Mouse (Mus musculus) limb, embryonic 15.5 days (tissue): ENCODE measurements around the gene Aebp2. TPM values are rescaled to one million over a fixed set of nuclear protein-coding genes. Genes with fewer than 3 reads are reported as not detected.
A peak's percentile ranks its signal among the peaks of the same experiment; 100 is the strongest.

ENCODE experiments used
- ATAC-seq: fragments of 200-750 bp; cut with Nextera tagmentation; 2 replicates; pipeline ENCODE4 v1.8.0; 2017; ENCODE audit warnings: low read depth, moderate TSS enrichment; ENCODE audit not compliant: insufficient number of reproducible peaks, low FRiP score, low TSS enrichment
- H3K27ac ChIP-seq: fragments of 300-500 bp; sonication (generic); 2 replicates; pipeline ENCODE4 v1.5.1; 2015; ENCODE audit warnings: moderate library complexity, mild to moderate bottlenecking, inconsistent platforms
- H3K27me3 ChIP-seq: fragments of 300-500 bp; sonication (generic); 2 replicates; pipeline ENCODE4 v1.6.1; 2015; ENCODE audit warnings: inconsistent platforms
- H3K36me3 ChIP-seq: fragments of 300-500 bp; sonication (generic); 2 replicates; pipeline ENCODE4 v1.6.1; 2015; ENCODE audit warnings: inconsistent platforms
- H3K4me1 ChIP-seq: fragments of 300-500 bp; sonication (generic); 2 replicates; pipeline ENCODE4 v1.6.1; 2015; ENCODE audit warnings: inconsistent platforms
- H3K4me2 ChIP-seq: fragments of 300-500 bp; sonication (generic); 2 replicates; pipeline ENCODE4 v1.6.1; 2015; ENCODE audit warnings: mild to moderate bottlenecking, inconsistent platforms
- H3K4me3 ChIP-seq: fragments of 300-500 bp; sonication (generic); 2 replicates; pipeline ENCODE4 v1.5.1; 2015; ENCODE audit warnings: mild to moderate bottlenecking, inconsistent platforms
- H3K9ac ChIP-seq: fragments of 300-500 bp; sonication (generic); 2 replicates; pipeline ENCODE4 v1.6.1; 2015; ENCODE audit warnings: inconsistent platforms
- H3K9me3 ChIP-seq: fragments of 300-500 bp; sonication (generic); 2 replicates; pipeline ENCODE4 v1.6.1; 2016; ENCODE audit warnings: inconsistent platforms
- WGBS: fragments of 180-500 bp; shearing (Covaris S2); methylation state at CpG from one replicate; pipeline ENCODE4 v1.1.7; 2015; 5-methylcytosine and 5-hydroxymethylcytosine counted together
- polyA plus RNA-seq: library from polyadenylated mRNA; unstranded; fragments of >200 nt; fragmentation: Nextera tagmentation; extraction: Ambion mirVana; gene quantifications from 2 replicates; pipeline ENCODE4 v1.2.1, GENCODE M21; 2015

Aebp2 gene
- polyA plus RNA-seq, 1 experiment from 2014 or later: 17.1 TPM

DNA sequence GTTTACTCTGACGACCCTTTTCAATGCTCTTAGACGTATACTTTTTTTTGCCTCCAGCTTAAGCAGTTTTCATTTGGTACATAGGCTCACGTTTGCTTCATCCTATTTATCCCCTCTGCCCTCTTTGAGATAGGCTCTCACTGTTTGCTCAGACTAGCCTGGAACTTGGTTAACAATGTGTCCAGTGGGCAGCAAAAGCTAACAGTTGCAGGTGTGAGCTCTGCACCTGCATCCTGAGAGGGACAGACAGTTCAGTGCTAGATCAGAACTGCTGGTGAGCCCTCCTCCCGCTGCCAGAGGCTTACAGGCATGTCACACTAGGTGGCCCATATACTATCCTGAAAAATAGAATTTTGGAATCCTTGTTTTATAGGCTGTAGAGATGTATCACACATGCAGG is 7.8 kb downstream of the Aebp2 start:
- no peaks in the 10 kb centered on the region for H3K27me3 ChIP-seq
- no peaks in the 10 kb centered on the region for H3K9me3 ChIP-seq
- no peak overlapping the region for H3K27ac ChIP-seq
- 63% methylated on average over 4 of the region's 4 CpGs for WGBS
- no peak overlapping the region for H3K4me3 ChIP-seq
- peaks cover 21% of the 10 kb centered on the region for H3K4me1 ChIP-seq
- H3K4me2 ChIP-seq: no peak overlapping the region
- ATAC-seq: no peak
- no peak overlapping the region for H3K9ac ChIP-seq
- H3K36me3 ChIP-seq: peaks cover 8% of the 10 kb centered on the region

DNA sequence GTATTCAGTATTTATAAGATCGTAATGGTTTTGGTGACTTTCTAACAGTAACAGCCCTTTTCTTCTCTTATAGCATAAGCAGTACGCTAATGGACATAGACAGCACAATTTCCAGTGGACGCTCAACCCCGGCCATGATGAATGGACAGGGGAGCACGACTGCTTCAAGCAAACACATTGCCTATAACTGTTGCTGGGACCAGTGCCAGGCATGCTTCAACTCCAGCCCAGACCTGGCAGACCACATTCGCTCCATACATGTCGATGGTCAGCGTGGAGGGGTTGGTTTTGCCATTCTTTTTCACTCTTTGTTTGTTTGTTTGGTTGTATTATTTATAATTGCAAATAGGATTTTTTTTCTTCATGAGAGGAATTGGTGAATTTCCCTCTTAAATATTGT is 11.2 kb downstream of the Aebp2 start:
- no peak overlapping the region for H3K9ac ChIP-seq
- H3K4me1 ChIP-seq: peaks cover 3% of the 10 kb centered on the region; the same call in 1 of the 2 replicates
- peaks cover 34% of the 10 kb centered on the region for H3K36me3 ChIP-seq
- H3K27ac ChIP-seq: no peak overlapping the region
- WGBS: 73% methylated on average over 8 of the region's 8 CpGs
- H3K4me3 ChIP-seq: no peak overlapping the region
- no peak for ATAC-seq
- H3K4me2 ChIP-seq: no peak overlapping the region
- no peaks in the 10 kb centered on the region for H3K27me3 ChIP-seq
- H3K9me3 ChIP-seq: no peaks in the 10 kb centered on the region

GRCm38 (mm10) chr6:140636290-140636689 is 13.8 kb downstream of the Aebp2 start:
- Histone ChIP-seq H3K27me3 (no peaks in the 10 kb centered on the region), H3K9me3 (no peaks in the 10 kb centered on the region), H3K9ac (no peak overlapping the region), H3K4me3 (no peak overlapping the region), H3K4me2 (no peak overlapping the region), H3K36me3 (peaks cover 57% of the 10 kb centered on the region), H3K4me1 (no peaks in the 10 kb centered on the region), H3K27ac (no peak overlapping the region)
- ATAC-seq: no peak
- WGBS: 85% methylated on average over 4 of the region's 4 CpGs

DNA sequence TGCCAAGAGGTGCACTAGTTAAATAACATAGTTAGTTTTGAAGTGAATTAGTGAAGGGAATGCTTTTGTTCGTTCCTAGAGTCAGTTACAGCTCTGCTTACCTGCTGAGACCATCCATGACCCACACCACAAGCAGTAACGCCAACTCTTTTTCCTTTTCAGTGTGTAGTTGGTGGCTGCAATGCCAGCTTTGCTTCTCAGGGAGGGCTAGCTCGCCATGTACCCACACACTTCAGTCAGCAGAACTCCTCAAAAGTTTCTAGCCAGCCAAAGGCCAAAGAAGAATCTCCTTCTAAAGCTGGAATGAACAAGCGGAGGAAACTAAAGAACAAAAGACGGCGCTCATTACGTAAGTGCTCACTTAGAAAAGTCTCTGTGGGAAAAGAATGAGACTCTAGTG is 19.5 kb downstream of the Aebp2 start:
- Histone ChIP-seq H3K27ac (no peak overlapping the region), H3K9me3 (no peaks in the 10 kb centered on the region), H3K9ac (no peak overlapping the region), H3K27me3 (no peaks in the 10 kb centered on the region), H3K4me3 (no peak overlapping the region), H3K4me1 (no peaks in the 10 kb centered on the region), H3K36me3 (peaks cover 76% of the 10 kb centered on the region), H3K4me2 (no peak overlapping the region)
- WGBS: 89% methylated on average over 7 of the region's 7 CpGs
- ATAC-seq: no peak

GRCm38 (mm10) chr6:140642655-140643054 is 20.2 kb downstream of the Aebp2 start:
- 88% methylated on average over 12 of the region's 12 CpGs for WGBS
- Histone ChIP-seq H3K36me3 (peaks cover 76% of the 10 kb centered on the region), H3K4me3 (no peak overlapping the region), H3K27ac (no peak overlapping the region), H3K4me1 (no peaks in the 10 kb centered on the region), H3K9me3 (no peaks in the 10 kb centered on the region), H3K4me2 (no peak overlapping the region), H3K27me3 (no peaks in the 10 kb centered on the region), H3K9ac (no peak overlapping the region)
- ATAC-seq: no peak

DNA sequence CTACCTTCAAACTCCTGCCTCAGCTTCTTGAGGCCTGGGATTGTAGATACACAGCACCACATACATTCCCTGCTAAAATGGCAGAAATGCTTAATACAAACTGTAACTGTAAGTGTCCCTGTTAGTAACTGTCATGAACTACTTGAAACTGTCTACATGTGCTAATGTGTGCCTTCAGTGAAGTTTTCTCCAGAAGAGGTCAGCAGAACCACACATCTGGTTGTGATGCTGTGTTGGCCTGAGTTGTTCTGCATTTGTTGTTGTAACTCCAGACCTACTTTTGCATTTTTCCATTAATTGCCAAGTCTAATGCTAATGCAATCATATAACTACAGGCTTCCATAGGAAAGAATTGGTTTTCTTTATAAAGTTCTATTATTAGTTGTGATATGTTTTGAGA is 23.5 kb downstream of the Aebp2 start:
- no peaks in the 10 kb centered on the region for H3K27me3 ChIP-seq
- H3K9me3 ChIP-seq: no peaks in the 10 kb centered on the region
- no peak overlapping the region for H3K9ac ChIP-seq
- no peaks in the 10 kb centered on the region for H3K4me1 ChIP-seq
- no peak overlapping the region for H3K4me3 ChIP-seq
- no peak for ATAC-seq
- no peak overlapping the region for H3K4me2 ChIP-seq
- no peak overlapping the region for H3K27ac ChIP-seq
- H3K36me3 ChIP-seq: peaks cover 68% of the 10 kb centered on the region

DNA sequence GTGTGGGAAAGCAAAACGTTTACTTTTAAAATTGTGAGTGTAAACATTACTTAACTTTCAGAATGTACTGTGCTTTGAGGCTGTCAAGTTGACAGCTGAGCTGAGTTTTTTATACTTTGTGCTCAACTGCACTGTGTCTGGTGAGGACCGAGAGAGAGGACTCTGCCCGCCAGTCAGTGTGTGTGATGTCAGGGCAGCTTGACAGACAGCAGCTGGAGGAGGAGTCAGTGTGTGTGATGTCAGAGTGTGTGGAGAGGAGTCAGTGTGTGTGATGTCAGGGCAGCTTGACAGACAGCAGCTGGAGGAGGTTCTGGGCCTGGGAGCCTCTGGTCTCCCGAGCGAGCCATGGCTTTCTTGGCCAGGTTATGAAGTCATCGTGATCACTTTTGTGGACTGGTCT is 24.4 kb downstream of the Aebp2 start:
- Histone ChIP-seq H3K4me2 (no peak overlapping the region), H3K27me3 (no peaks in the 10 kb centered on the region), H3K9ac (no peak overlapping the region), H3K4me3 (no peak overlapping the region), H3K36me3 (peaks cover 62% of the 10 kb centered on the region), H3K27ac (no peak overlapping the region), H3K9me3 (no peaks in the 10 kb centered on the region), H3K4me1 (no peaks in the 10 kb centered on the region)
- WGBS: 85% methylated on average over 6 of the region's 6 CpGs
- ATAC-seq: no peak

DNA sequence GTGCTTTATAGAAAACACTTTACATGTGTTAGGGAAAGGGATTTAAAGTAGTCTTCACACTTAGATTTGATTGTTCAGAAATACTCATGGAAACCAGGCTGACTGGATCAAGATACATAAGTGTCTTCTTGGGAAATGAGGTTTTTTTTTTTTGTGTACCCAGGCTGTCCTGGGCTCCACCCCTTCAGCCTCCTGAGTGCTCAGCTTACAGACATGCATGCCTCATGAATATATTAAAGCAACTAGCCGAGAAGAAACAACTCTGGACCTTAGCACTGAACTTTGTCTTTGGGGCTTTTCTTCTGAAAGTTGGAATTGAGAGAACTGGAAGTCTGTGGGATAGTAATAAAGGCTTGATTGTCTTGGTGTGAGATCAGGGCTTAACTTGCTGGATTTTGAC is 27.3 kb downstream of the Aebp2 start:
- Histone ChIP-seq H3K27me3 (no peaks in the 10 kb centered on the region), H3K9me3 (no peaks in the 10 kb centered on the region), H3K27ac (no peak overlapping the region), H3K4me1 (no peaks in the 10 kb centered on the region), H3K4me2 (no peak overlapping the region), H3K4me3 (no peak overlapping the region), H3K36me3 (peaks cover 54% of the 10 kb centered on the region), H3K9ac (no peak overlapping the region)
- no peak for ATAC-seq
- whole genome bisulfite sequencing: 22% methylated on average over 1 of the region's 1 CpGs

DNA sequence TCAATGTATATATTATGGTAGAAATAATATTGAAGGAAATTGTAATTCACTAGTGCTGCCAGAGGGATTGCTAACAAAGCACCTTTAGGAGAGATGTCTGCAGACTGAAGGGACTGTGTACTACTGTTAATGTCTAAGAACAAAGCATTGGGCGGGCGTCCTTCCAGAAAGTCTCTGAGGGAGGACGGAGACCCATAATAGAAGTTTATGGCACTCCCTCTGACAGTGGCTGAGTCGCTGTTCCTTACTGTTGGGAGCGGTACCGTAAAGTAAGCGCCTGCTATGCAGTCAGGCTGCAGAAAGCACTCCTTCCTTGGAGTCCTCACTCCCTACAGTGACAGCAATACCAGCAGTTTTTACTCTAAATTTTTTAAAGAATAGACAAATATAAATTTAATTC is 29.5 kb downstream of the Aebp2 start:
- ATAC-seq: no peak
- WGBS: 69% methylated on average over 7 of the region's 7 CpGs

DNA sequence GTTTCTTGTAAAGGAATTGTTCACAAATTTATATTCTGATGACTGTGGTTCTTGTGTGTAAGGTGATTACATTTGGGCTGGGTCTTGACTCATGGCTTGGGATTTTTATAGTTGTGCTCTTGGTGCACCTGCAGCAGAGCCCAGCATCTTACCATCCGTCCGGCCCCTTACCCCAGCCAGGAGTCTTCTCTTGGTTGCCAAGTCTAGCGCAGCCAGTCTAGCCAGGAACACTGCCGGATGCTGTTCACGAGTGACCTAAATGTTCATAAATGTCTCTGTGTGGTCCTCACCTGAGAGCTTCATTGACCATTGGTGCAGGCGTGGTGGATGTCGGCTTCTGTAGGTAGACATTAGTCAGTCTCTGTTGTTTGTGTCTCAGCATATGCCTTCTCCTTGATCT is 33.0 kb downstream of the Aebp2 start:
- peak overlapping the region; percentile 33; the same call in 1 of the 2 replicates for H3K27ac ChIP-seq
- no peaks in the 10 kb centered on the region for H3K27me3 ChIP-seq
- 81% methylated on average over 7 of the region's 7 CpGs for WGBS

More for the DNA sequence above, 29.5 kb downstream of the Aebp2 start:
- Histone ChIP-seq H3K4me2 (no peak overlapping the region), H3K36me3 (peaks cover 39% of the 10 kb centered on the region), H3K4me3 (no peak overlapping the region), H3K4me1 (no peaks in the 10 kb centered on the region), H3K27me3 (no peaks in the 10 kb centered on the region), H3K27ac (no peak overlapping the region), H3K9ac (no peak overlapping the region), H3K9me3 (no peaks in the 10 kb centered on the region)

GRCm38 (mm10) chr6:140656991-140657390 is 34.5 kb downstream of the Aebp2 start:
- Histone ChIP-seq H3K27me3 (no peaks in the 10 kb centered on the region), H3K4me2 (no peak overlapping the region), H3K4me3 (no peak overlapping the region), H3K9me3 (no peaks in the 10 kb centered on the region), H3K4me1 (no peaks in the 10 kb centered on the region), H3K36me3 (peaks cover 12% of the 10 kb centered on the region; the same call in 1 of the 2 replicates), H3K27ac (no peak overlapping the region), H3K9ac (no peak overlapping the region)
- ATAC-seq: no peak
- 81% methylated on average over 3 of the region's 3 CpGs for WGBS

More for the DNA sequence above, 33.0 kb downstream of the Aebp2 start:
- H3K4me2 ChIP-seq: no peak overlapping the region
- no peak for ATAC-seq
- no peaks in the 10 kb centered on the region for H3K9me3 ChIP-seq
- peaks cover 19% of the 10 kb centered on the region for H3K36me3 ChIP-seq
- H3K9ac ChIP-seq: no peak overlapping the region
- no peak overlapping the region for H3K4me3 ChIP-seq
- H3K4me1 ChIP-seq: no peaks in the 10 kb centered on the region

- H3K4me1 ChIP-seq: no peaks in the 10 kb centered on the region
- H3K4me3 ChIP-seq: no peak overlapping the region
- no peak for ATAC-seq
- 84% methylated on average over 3 of the region's 3 CpGs for WGBS
- H3K4me2 ChIP-seq: no peak overlapping the region
- H3K9ac ChIP-seq: no peak overlapping the region
- no peaks in the 10 kb centered on the region for H3K9me3 ChIP-seq
- peaks cover 5% of the 10 kb centered on the region; the same call in 1 of the 2 replicates for H3K36me3 ChIP-seq
- H3K27ac ChIP-seq: no peak overlapping the region
- H3K27me3 ChIP-seq: no peaks in the 10 kb centered on the region
Observed at GRCm38 (mm10) chr6:140657920-140658522, 35.6 kb downstream of the Aebp2 start.

DNA sequence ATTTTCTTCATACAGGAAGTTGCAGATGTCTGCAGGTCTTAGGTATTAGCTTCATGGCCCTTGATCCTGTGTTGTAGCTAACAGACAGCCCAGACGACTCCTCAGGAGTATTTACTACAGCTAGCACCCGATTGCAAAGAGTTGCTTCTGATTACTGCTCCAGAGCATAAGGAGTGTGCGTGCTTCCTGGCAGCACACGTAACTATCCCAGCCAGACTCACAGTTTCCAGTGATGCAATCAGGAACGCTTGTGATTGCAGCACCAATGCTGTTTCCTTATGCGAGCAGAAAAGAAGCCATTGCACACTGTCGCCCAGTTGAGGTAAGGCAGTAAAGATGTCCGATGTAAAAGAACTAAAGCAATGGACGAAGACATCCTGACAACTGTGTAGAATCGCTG is 38.6 kb downstream of the Aebp2 start:
- Histone ChIP-seq H3K9me3 (no peaks in the 10 kb centered on the region), H3K4me2 (no peak overlapping the region), H3K27ac (0 out of 2 replicates have a peak overlapping the region, but pooled peaks have one; percentile 1), H3K4me3 (no peak overlapping the region), H3K9ac (no peak overlapping the region), H3K36me3 (no peaks in the 10 kb centered on the region), H3K4me1 (peaks cover 5% of the 10 kb centered on the region), H3K27me3 (no peaks in the 10 kb centered on the region)
- WGBS: 73% methylated on average over 10 of the region's 10 CpGs
- no peak for ATAC-seq
